Mouse (Mus musculus) CH12.LX (cell line): ENCODE results near the gene Gm20388. TPM values are rescaled to one million over a fixed set of nuclear protein-coding genes. Genes with fewer than 3 reads are reported as not detected.

Experiments
- DNase-seq: peaks from one replicate; pipeline ENCODE4 v3.0.0-alpha.2; 2013; ENCODE audit errors: extremely low read depth
- H3K27ac ChIP-seq: 2 replicates; pipeline ENCODE4 v1.5.1; 2012; ENCODE audit warnings: low read depth, mild to moderate bottlenecking, control low read depth, moderate library complexity; ENCODE audit not compliant: insufficient read depth
- H3K27me3 ChIP-seq: replicated peaks from 2 replicates; pipeline ENCODE3; 2012; ENCODE audit warnings: inconsistent platforms
- H3K36me3 ChIP-seq, 2 experiments: replicated peaks in 1 of 2; 2 replicates each; pipeline versions ENCODE3 to v1.6.1; 2012; ENCODE audit warnings: inconsistent platforms in 1 of 2, low read length in 1 of 2, mild to moderate bottlenecking in 1 of 2, mixed read lengths in 1 of 2, moderate library complexity in 1 of 2; ENCODE audit not compliant: control insufficient read depth in 1 of 2, insufficient read depth in 1 of 2
- H3K4me1 ChIP-seq, 2 experiments: 2 replicates each; pipeline ENCODE4 v1.6.1; 2012; ENCODE audit warnings: inconsistent platforms in 1 of 2, moderate library complexity in 1 of 2; ENCODE audit not compliant: insufficient read depth in 2 of 2, control insufficient read depth in 1 of 2
- H3K4me2 ChIP-seq: 2 replicates; pipeline ENCODE4 v1.6.1; 2012; ENCODE audit warnings: low read depth, mild to moderate bottlenecking, control low read depth; ENCODE audit not compliant: poor library complexity, insufficient read depth, severe bottlenecking
- H3K4me3 ChIP-seq, 3 experiments: fragments of 150-350 bp in 1 of 3; sonication (generic) in 1 of 3; replicated peaks in 1 of 3; 2 replicates each; pipeline versions ENCODE3 to v1.5.1; 2011 to 2012; ENCODE audit warnings: low read depth in 2 of 3, low read length in 2 of 3, mild to moderate bottlenecking in 2 of 3, moderate library complexity in 2 of 3, control low read depth in 1 of 3, improper control_type of control experiment in 1 of 3, inconsistent platforms in 1 of 3, mixed read lengths in 1 of 3; ENCODE audit not compliant: poor library complexity in 1 of 3
- H3K79me2 ChIP-seq: replicated peaks from 2 replicates; pipeline ENCODE4 v1.6.1; 2012; ENCODE audit warnings: mild to moderate bottlenecking, moderate library complexity; ENCODE audit not compliant: control insufficient read depth, poor library complexity, insufficient read depth, severe bottlenecking; ENCODE audit errors: extremely low read depth
- H3K9ac ChIP-seq: 2 replicates; pipeline ENCODE4 v1.6.1; 2012; ENCODE audit warnings: low read depth, mild to moderate bottlenecking, control low read depth, moderate library complexity; ENCODE audit not compliant: insufficient read depth
- H3K9me3 ChIP-seq: replicated peaks from 2 replicates; pipeline ENCODE3; 2012; ENCODE audit warnings: low read length, inconsistent platforms, mixed read lengths
- BHLHE40 ChIP-seq: IDR thresholded peaks from 2 replicates; pipeline ENCODE4 v1.6.1; 2011; ENCODE audit warnings: mild to moderate bottlenecking, low read depth, low read length, improper control_type of control experiment
- CHD1 ChIP-seq: IDR thresholded peaks from 2 replicates; pipeline ENCODE4 v1.6.1; 2012; ENCODE audit warnings: low read depth, low read length, improper control_type of control experiment, inconsistent platforms
- CTCF ChIP-seq, 2 experiments: IDR thresholded peaks in 1 of 2; conservative IDR thresholded peaks in 1 of 2; 2 replicates each; pipeline ENCODE4 v1.5.1; 2011 to 2012; ENCODE audit warnings: low read depth in 2 of 2, low read length in 2 of 2, improper control_type of control experiment in 1 of 2, inconsistent platforms in 1 of 2, mild to moderate bottlenecking in 1 of 2, moderate library complexity in 1 of 2
- E2F4 ChIP-seq: IDR thresholded peaks from 2 replicates; pipeline ENCODE4 v1.6.1; 2011; ENCODE audit warnings: low read depth, low read length, improper control_type of control experiment; ENCODE audit not compliant: insufficient replicate concordance
- ETS1 ChIP-seq: conservative IDR thresholded peaks from 2 replicates; pipeline ENCODE4 v1.6.1; 2012; ENCODE audit warnings: low read depth, mild to moderate bottlenecking, inconsistent platforms, low read length, improper control_type of control experiment, moderate library complexity
- HCFC1 ChIP-seq: IDR thresholded peaks from 2 replicates; pipeline ENCODE4 v1.6.1; 2012; ENCODE audit warnings: low read depth, mild to moderate bottlenecking, inconsistent platforms, low read length, improper control_type of control experiment
- JUND ChIP-seq: conservative IDR thresholded peaks from 2 replicates; pipeline ENCODE4 v1.6.1; 2011; ENCODE audit warnings: low read depth, low read length, improper control_type of control experiment
- KAT2A ChIP-seq: IDR thresholded peaks from 2 replicates; pipeline ENCODE4 v1.6.1; 2012; ENCODE audit warnings: low read length, improper control_type of control experiment, inconsistent platforms; ENCODE audit not compliant: insufficient replicate concordance
- MAFK ChIP-seq: IDR thresholded peaks from 2 replicates; pipeline ENCODE4 v1.6.1; 2011; ENCODE audit warnings: low read length, improper control_type of control experiment; ENCODE audit not compliant: insufficient replicate concordance
- MYC ChIP-seq: IDR thresholded peaks from 2 replicates; pipeline ENCODE4 v1.6.1; 2011; ENCODE audit warnings: low read depth, mild to moderate bottlenecking, improper control_type of control experiment, low read length
- NELFE ChIP-seq: IDR thresholded peaks from 2 replicates; pipeline ENCODE4 v1.6.1; 2011; ENCODE audit warnings: low read depth, low read length, improper control_type of control experiment
- NRF1 ChIP-seq: IDR thresholded peaks from 2 replicates; pipeline ENCODE4 v1.6.1; 2014; ENCODE audit warnings: low read depth, mild to moderate bottlenecking, inconsistent platforms, low read length, improper control_type of control experiment, moderate library complexity
- POLR2AphosphoS2 ChIP-seq: IDR thresholded peaks from 2 replicates; pipeline ENCODE4 v1.6.1; 2011; ENCODE audit warnings: low read depth, low read length, improper control_type of control experiment
- RAD21 ChIP-seq: IDR thresholded peaks from 2 replicates; pipeline ENCODE4 v1.6.1; 2011; ENCODE audit warnings: low read depth, mild to moderate bottlenecking, low read length, improper control_type of control experiment, moderate library complexity
- SIN3A ChIP-seq: IDR thresholded peaks from 2 replicates; pipeline ENCODE4 v1.6.1; 2012; ENCODE audit warnings: low read length, improper control_type of control experiment, inconsistent platforms
- TBP ChIP-seq: conservative IDR thresholded peaks from 2 replicates; pipeline ENCODE4 v1.6.1; 2011; ENCODE audit warnings: low read depth, low read length, improper control_type of control experiment
- TCF12 ChIP-seq: IDR thresholded peaks from 2 replicates; pipeline ENCODE4 v1.6.1; 2014; ENCODE audit warnings: low read depth, mild to moderate bottlenecking, inconsistent platforms, low read length, improper control_type of control experiment
- USF1 ChIP-seq: IDR thresholded peaks from 2 replicates; pipeline ENCODE4 v1.6.1; 2014; ENCODE audit warnings: low read depth, mild to moderate bottlenecking, inconsistent platforms, low read length, improper control_type of control experiment
- USF2 ChIP-seq: conservative IDR thresholded peaks from 2 replicates; pipeline ENCODE4 v1.6.1; 2011; ENCODE audit warnings: low read depth, low read length, improper control_type of control experiment
- ZC3H11A ChIP-seq: IDR thresholded peaks from 2 replicates; pipeline ENCODE4 v1.6.1; 2012; ENCODE audit warnings: low read depth, mild to moderate bottlenecking, inconsistent platforms, low read length, improper control_type of control experiment
- ZKSCAN1 ChIP-seq: IDR thresholded peaks from 2 replicates; pipeline ENCODE4 v1.6.1; 2012; ENCODE audit warnings: low read depth, inconsistent platforms, low read length, improper control_type of control experiment, borderline replicate concordance
- ZNF384 ChIP-seq: IDR thresholded peaks from 2 replicates; pipeline ENCODE4 v1.6.1; 2012; ENCODE audit warnings: low read depth, low read length, improper control_type of control experiment, inconsistent platforms
- dilution Hi-C: fragments of 300-500 bp; cut with MboI; formaldehyde crosslinking; loops from 2 replicates; pipeline ENCODE4 v1.14.3; 2020; ENCODE audit warnings: low sequenced_read_pairs; ENCODE audit not compliant: extremely low pct_unique_long_range_greater_than_20kb, extremely low pct_ligation_motif_present
- in situ Hi-C: fragments of 300-500 bp; cut with MboI; formaldehyde crosslinking; loops from 3 replicates; pipeline ENCODE4 v1.14.3; 2019; ENCODE audit warnings: low sequenced_read_pairs, low pct_ligation_motif_present, low pct_unique_long_range_greater_than_20kb, mixed read lengths
- polyA plus RNA-seq: library from polyadenylated mRNA; unstranded; fragments of >175 nt; gene quantifications from 2 replicates; pipeline ENCODE4 v1.2.1, GENCODE M21; 2012; ENCODE audit warnings: low read depth; ENCODE audit not compliant: insufficient read length
- total RNA-seq, 2 experiments: library from RNA; depleted of rRNA; stranded (reverse); fragments of 300-350 nt in 1 of 2; fragments of >200 nt in 1 of 2; gene quantifications; 2 replicates each; pipeline ENCODE4 v1.2.3; 2012 to 2014

Gm20388 gene
- total and polyA plus RNA-seq, 3 experiments = 14.8 to 26.3 (median 22.2) TPM

DNA sequence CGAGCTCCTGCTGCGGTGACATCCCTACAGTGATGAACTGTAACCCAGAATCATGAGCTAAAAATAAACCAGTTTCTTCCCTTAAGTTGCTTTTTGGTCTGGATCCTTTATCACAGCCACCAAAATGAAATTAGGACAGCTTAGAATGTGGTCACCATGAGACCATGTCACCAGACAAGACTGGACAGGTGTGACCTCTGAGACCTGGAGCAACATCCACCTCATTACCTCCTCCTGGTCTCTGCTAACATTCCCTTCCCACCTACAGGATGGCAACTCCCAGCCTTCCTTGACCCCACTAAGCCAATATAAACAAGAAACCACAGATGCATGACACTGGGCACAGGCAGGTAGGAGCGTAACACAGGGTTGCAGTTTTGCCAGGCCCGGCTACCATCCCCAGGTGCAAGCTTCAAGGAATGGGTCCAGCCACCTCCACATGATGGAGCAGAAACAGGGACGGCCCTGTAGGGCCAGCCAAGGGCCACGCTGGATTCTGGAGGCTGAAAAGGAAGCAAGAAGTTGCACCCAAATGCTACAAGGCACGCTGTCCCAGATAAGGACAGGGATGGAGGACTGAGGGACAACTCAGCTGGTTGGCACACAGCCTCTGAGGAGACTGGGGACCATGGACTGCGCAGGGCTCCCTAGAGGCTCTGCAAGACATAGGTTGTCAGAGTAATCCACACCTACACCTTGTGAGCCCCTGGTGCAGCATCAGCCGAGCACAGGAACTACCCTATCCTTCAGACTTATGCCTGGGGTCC is 2627.9 kb downstream of the Gm20388 start:
- no peaks in the 10 kb centered on the region for H3K27me3 ChIP-seq
- H3K4me2 ChIP-seq = no peak overlapping the region
- H3K9me3 ChIP-seq = no peaks in the 10 kb centered on the region
- peaks cover 0 to 15% of the 10 kb centered on the region in 2 experiments; a peak in 2 of 4 replicates for H3K4me1 ChIP-seq
- in situ Hi-C loops = no loop called here
- no peak for DNase-seq
- H3K79me2 ChIP-seq = peaks cover 7% of the 10 kb centered on the region
- dilution Hi-C loops = no loop called here
- H3K27ac ChIP-seq = no peak overlapping the region
- H3K4me3 ChIP-seq = no peak overlapping the region
- no peak for TF ChIP-seq RAD21
- no peak for TF ChIP-seq ZC3H11A
- TF ChIP-seq POLR2AphosphoS2 = no peak
- no peak overlapping the region for H3K9ac ChIP-seq
- H3K36me3 ChIP-seq = peaks cover 6 to 81% of the 10 kb centered on the region in 2 experiments

GRCm38 (mm10) chr8:122544138-122544537 is 2633.5 kb downstream of the Gm20388 start:
- Histone ChIP-seq H3K27ac (no peak overlapping the region), H3K79me2 (peaks cover 45% of the 10 kb centered on the region), H3K9ac (no peak overlapping the region)
- TF ChIP-seq ZKSCAN1 (no peak), TCF12 (no peak), SIN3A (no peak), USF1 (no peak), E2F4 (no peak), CHD1 (no peak), POLR2AphosphoS2 (no peak), ZNF384 (no peak), NRF1 (no peak), MYC (no peak), CTCF (conservative IDR thresholded peaks at IDR 0.05 in 1 of 2, IDR thresholded peaks at IDR 0.05 in 1 of 2; ENCODE audit: low read depth in 2 of 2, low read length in 2 of 2) (no peak), JUND (no peak), KAT2A (no peak), MAFK (no peak), NELFE (no peak), TBP (no peak), BHLHE40 (no peak), ETS1 (no peak), HCFC1 (no peak), USF2 (no peak)
- TF ChIP-seq, all 38 proteins: peak for 0
- Histone ChIP-seq H3K4me2 (no peak overlapping the region), H3K4me1 (peaks cover 12 to 31% of the 10 kb centered on the region in 2 experiments), H3K4me3 (no peak overlapping the region), H3K9me3 (peaks cover 4% of the 10 kb centered on the region), H3K36me3 (peaks cover 5 to 60% of the 10 kb centered on the region in 2 experiments), H3K27me3 (no peaks in the 10 kb centered on the region)
- in situ Hi-C loops = no loop called here
- no peak for DNase-seq
- dilution Hi-C loops = no loop called here
